Mouse (Mus musculus): ENCODE results near the gene Sv2b. TPM values are rescaled to one million over a fixed set of nuclear protein-coding genes. Genes with fewer than 3 reads are reported as not detected.

The Sv2b gene
- total and polyA plus RNA-seq, 2 experiments from 2014 or later, result 21.8 to 55.7 TPM

DNA sequence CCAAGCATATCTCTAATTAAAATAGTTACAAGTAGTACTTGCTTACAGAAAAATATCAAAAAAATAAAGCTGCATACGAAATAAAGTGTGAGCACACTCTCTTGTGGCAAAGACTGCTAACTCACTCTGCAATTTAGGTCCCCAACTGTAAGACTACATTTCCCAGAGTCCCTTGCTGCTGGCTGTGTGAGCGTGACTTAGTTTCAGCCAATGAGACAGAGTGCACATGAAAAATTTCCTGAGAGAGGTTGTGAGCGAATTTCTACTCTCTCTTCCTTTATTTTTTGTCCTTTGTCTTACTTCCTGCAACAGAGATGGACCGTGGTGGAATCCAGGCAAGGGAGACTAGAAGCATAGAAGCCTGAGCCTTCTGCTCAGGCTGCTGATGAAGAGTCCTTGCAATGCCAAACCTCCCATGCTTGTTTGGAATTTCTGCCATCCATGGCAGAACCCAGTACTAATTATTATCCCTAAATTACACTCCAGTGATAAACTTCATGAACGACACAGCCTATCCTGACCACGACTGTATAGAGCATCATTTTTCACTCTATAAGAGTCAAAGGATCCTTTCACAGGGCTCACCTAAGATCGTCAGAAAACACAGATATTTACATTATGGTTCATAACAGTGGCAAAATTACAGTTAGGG, 190.9 kb downstream of the Sv2b start:
- no peak overlapping the region for H3K27ac ChIP-seq
- DNase-seq (ENCODE audit: low spot score) (peak; percentile 81), ATAC-seq (peak; percentile 88)
- WGBS, result 36% methylated on average over 7 of the region's 7 CpGs
- H3K9ac ChIP-seq (replicated peaks; ENCODE audit: low read length), result no peak overlapping the region
- TF ChIP-seq CTCF (IDR thresholded peaks at IDR 0.05; ENCODE audit: low read depth), result no peak
- no peaks in the 10 kb centered on the region for H3K9me3 ChIP-seq (ENCODE audit: low read length)
- H3K4me3 ChIP-seq (ENCODE audit: low read length), result 0 out of 2 replicates have a peak overlapping the region, but pooled peaks have one; percentile 15
- no peaks in the 10 kb centered on the region for H3K36me3 ChIP-seq (ENCODE audit: insufficient read depth, low read length)
- no peaks in the 10 kb centered on the region for H3K4me1 ChIP-seq (ENCODE audit: insufficient read depth, low read length)
- H3K4me2 ChIP-seq (ENCODE audit: low read depth, low read length), result peak overlapping the region; percentile 55
- no peaks in the 10 kb centered on the region for H3K27me3 ChIP-seq (ENCODE audit: insufficient read depth, low read length)

DNA sequence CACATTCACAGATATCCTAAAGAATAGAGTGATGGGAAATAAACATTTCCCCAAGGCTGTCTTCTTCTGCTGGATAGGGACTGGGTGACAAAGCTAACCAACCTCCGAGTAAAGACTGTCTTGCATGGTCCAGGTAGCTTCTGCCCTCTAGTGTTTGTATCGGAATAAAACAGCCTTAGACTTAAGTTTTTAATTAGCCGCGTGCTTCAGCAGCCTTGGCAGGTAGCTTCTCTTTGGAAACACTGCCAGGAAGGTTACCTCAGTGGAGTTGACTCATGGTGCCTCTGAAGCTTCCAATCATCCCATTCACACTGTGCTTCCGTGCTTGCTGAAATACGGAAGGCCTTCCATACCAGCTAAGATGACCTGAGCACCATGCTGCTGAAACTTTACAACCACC, 198.4 kb downstream of the Sv2b start:
- 11% methylated on average over 6 of the region's 6 CpGs for WGBS
- Histone ChIP-seq H3K4me3 (ENCODE audit: low read length) (no peak overlapping the region), H3K9me3 (ENCODE audit: low read length) (no peaks in the 10 kb centered on the region), H3K9ac (replicated peaks; ENCODE audit: low read length) (no peak overlapping the region), H3K4me1 (ENCODE audit: insufficient read depth, low read length) (no peaks in the 10 kb centered on the region), H3K36me3 (ENCODE audit: insufficient read depth, low read length) (no peaks in the 10 kb centered on the region), H3K4me2 (ENCODE audit: low read depth, low read length) (no peak overlapping the region), H3K27ac (no peak overlapping the region), H3K27me3 (ENCODE audit: insufficient read depth, low read length) (no peaks in the 10 kb centered on the region)
- peak; percentile 89 for TF ChIP-seq CTCF (IDR thresholded peaks at IDR 0.05; ENCODE audit: low read depth)
- peak; percentile 88 for DNase-seq (ENCODE audit: low spot score)
- ATAC-seq, result peak; percentile 74; the same call in 1 of the 2 replicates

DNA sequence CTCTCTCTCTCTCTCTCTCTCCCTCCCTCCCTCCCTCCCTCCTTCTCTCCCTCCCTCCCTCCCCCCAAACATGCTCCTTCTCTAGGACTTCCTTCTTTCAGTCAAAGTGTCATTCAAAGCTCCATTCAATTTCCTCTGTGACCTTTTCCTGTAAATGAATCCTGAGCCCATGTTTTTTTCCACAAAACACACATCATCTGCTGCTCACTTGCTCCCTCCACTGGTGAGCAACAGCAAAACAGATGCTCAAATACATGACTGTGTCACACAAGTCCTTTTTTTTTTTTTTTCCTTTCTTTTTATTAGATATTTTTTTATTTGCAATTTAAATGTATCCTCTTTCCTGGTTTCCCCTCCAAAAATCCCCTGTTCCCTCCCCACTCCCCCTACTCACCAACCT, 201.6 kb downstream of the Sv2b start:
- Histone ChIP-seq H3K9ac (replicated peaks; ENCODE audit: low read length) (no peak overlapping the region), H3K27ac (no peak overlapping the region), H3K4me1 (ENCODE audit: insufficient read depth, low read length) (no peaks in the 10 kb centered on the region), H3K27me3 (ENCODE audit: insufficient read depth, low read length) (no peaks in the 10 kb centered on the region), H3K4me2 (ENCODE audit: low read depth, low read length) (no peak overlapping the region), H3K4me3 (ENCODE audit: low read length) (no peak overlapping the region), H3K9me3 (ENCODE audit: low read length) (no peaks in the 10 kb centered on the region), H3K36me3 (ENCODE audit: insufficient read depth, low read length) (no peaks in the 10 kb centered on the region)
- DNase-seq (ENCODE audit: low spot score) (peak; percentile 80), ATAC-seq (no peak)
- TF ChIP-seq CTCF (IDR thresholded peaks at IDR 0.05; ENCODE audit: low read depth), result peak; percentile 76

DNA sequence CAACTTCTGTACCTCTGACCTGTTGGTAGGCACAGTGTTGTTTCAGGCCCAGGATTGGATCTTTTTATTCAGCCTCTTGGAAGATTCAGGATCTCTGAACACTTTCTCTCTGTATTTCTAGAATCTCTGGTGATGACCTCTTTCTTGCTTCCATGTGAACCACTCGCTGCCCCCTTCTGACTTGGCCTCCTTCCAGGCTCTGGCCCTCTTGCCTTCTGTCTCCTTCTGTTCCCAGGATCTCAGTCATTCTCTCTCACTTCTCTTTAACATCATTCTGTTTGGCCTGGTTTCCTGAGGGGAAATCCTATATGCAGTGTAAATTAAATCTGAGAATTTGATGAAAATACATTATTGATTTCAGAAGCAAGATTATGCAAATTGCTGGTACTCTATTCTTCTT, 205.2 kb downstream of the Sv2b start:
- 33% methylated on average over 1 of the region's 1 CpGs for WGBS
- no peak for ATAC-seq
- H3K27me3 ChIP-seq (ENCODE audit: insufficient read depth, low read length), result no peaks in the 10 kb centered on the region
- H3K4me2 ChIP-seq (ENCODE audit: low read depth, low read length), result no peak overlapping the region
- H3K36me3 ChIP-seq (ENCODE audit: insufficient read depth, low read length), result no peaks in the 10 kb centered on the region
- no peaks in the 10 kb centered on the region for H3K4me1 ChIP-seq (ENCODE audit: insufficient read depth, low read length)
- no peak overlapping the region for H3K4me3 ChIP-seq (ENCODE audit: low read length)
- no peak overlapping the region for H3K9ac ChIP-seq (replicated peaks; ENCODE audit: low read length)
- no peak for TF ChIP-seq CTCF (IDR thresholded peaks at IDR 0.05; ENCODE audit: low read depth)
- no peak overlapping the region for H3K27ac ChIP-seq
- H3K9me3 ChIP-seq (ENCODE audit: low read length), result no peaks in the 10 kb centered on the region
- peak; percentile 34 for DNase-seq (ENCODE audit: low spot score)

DNA sequence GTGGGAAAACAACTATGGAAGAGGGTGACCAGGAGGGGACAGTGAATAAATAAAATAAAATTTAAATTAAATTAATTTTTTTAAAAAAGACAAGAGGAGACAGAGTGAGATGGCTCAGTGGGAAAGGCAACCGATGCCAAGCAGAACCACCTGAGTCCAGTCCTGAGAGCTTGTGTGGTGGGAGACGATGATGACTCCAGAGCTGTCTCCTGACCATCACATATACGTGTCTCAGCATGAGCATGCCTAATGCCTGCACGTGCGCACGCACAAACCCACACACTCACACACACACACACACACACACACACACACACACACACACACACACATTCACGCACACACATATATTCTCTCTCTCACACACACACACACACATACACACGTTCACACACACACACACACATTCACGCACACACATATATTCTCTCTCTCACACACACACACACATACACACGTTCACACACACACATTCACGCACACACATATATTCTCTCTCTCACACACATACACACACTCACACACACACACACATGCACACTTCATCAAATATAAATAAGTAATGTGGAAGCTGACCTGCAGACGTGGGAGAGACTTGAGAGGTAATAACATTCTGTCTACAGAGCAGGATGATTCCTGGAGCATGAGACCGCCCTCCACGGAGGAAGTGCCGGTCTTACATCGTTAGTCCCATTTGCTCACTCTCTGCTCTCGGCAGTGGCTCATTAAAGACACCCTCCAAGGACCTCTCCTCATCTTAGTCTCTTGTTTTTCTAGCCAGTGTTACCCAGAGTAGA, 206.3 kb downstream of the Sv2b start:
- no peak overlapping the region for H3K27ac ChIP-seq

DNA sequence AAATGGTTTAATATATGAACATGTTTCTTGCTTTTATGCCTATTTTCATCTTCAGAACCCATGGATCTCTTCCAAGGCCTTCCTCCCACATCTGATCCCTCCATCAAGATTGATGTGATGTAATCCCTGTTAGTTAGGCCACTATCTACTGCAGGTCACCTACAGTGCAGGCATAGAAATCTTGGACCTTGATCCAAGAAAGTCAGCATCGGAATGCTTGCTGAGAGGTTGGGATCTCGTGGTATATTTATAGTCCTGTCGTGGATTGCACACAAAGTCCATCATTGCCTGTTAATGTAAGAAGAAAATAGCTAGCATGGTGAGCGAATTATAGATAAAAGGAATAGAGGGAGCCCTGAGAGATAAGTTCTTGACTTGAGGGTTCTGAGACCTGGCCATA, 223.6 kb downstream of the Sv2b start:
- Histone ChIP-seq H3K9me3 (ENCODE audit: low read length) (no peaks in the 10 kb centered on the region), H3K9ac (replicated peaks; ENCODE audit: low read length) (no peak overlapping the region), H3K4me2 (ENCODE audit: low read depth, low read length) (no peak overlapping the region), H3K36me3 (ENCODE audit: insufficient read depth, low read length) (no peaks in the 10 kb centered on the region), H3K4me1 (ENCODE audit: insufficient read depth, low read length) (no peaks in the 10 kb centered on the region), H3K4me3 (ENCODE audit: low read length) (no peak overlapping the region), H3K27ac (no peak overlapping the region), H3K27me3 (ENCODE audit: insufficient read depth, low read length) (no peaks in the 10 kb centered on the region)
- no peak for DNase-seq (ENCODE audit: low spot score)
- WGBS, result 85% methylated on average over 4 of the region's 4 CpGs
- no peak for ATAC-seq
- no peak for TF ChIP-seq CTCF (IDR thresholded peaks at IDR 0.05; ENCODE audit: low read depth)

More for the DNA sequence above, 206.3 kb downstream of the Sv2b start:
- Histone ChIP-seq H3K4me2 (ENCODE audit: low read depth, low read length) (no peak overlapping the region), H3K9ac (replicated peaks; ENCODE audit: low read length) (no peak overlapping the region), H3K4me1 (ENCODE audit: insufficient read depth, low read length) (no peaks in the 10 kb centered on the region), H3K4me3 (ENCODE audit: low read length) (no peak overlapping the region), H3K36me3 (ENCODE audit: insufficient read depth, low read length) (no peaks in the 10 kb centered on the region), H3K27me3 (ENCODE audit: insufficient read depth, low read length) (no peaks in the 10 kb centered on the region), H3K9me3 (ENCODE audit: low read length) (no peaks in the 10 kb centered on the region)
- TF ChIP-seq CTCF (IDR thresholded peaks at IDR 0.05; ENCODE audit: low read depth), result no peak
- 77% methylated on average over 17 of the region's 17 CpGs for WGBS
- DNase-seq (ENCODE audit: low spot score) (no peak), ATAC-seq (no peak)

DNA sequence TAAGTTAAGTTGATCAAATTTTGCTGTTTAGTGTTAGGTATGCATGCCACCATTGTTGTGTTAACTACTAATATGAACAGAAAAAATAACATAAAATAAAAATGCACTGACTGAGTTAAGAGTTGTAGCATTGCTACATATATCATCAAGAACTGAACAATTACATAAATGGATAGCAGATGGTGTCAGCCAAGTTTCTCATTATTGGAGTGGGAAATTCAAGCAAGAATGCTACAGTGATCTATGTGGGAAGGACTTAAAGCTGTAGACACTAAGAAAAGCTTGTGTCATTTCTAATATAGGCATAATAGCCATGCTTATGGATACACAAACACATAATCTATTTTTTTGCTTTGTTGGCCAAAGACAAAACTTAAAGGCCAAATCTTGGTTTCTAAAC, 228.9 kb downstream of the Sv2b start:
- H3K4me1 ChIP-seq (ENCODE audit: insufficient read depth, low read length), result no peaks in the 10 kb centered on the region
- TF ChIP-seq CTCF (IDR thresholded peaks at IDR 0.05; ENCODE audit: low read depth), result no peak
- H3K4me3 ChIP-seq (ENCODE audit: low read length), result no peak overlapping the region
- no peak overlapping the region for H3K9ac ChIP-seq (replicated peaks; ENCODE audit: low read length)
- no peak overlapping the region for H3K4me2 ChIP-seq (ENCODE audit: low read depth, low read length)
- no peak overlapping the region for H3K27ac ChIP-seq
- ATAC-seq (no peak), DNase-seq (ENCODE audit: low spot score) (no peak)
- no peaks in the 10 kb centered on the region for H3K27me3 ChIP-seq (ENCODE audit: insufficient read depth, low read length)
- H3K36me3 ChIP-seq (ENCODE audit: insufficient read depth, low read length), result no peaks in the 10 kb centered on the region
- H3K9me3 ChIP-seq (ENCODE audit: low read length), result no peaks in the 10 kb centered on the region

Measured in hindbrain, postnatal 0 days (tissue).